ENCODE assay signal across 8 mouse cellular contexts in the genomic region with DNA sequence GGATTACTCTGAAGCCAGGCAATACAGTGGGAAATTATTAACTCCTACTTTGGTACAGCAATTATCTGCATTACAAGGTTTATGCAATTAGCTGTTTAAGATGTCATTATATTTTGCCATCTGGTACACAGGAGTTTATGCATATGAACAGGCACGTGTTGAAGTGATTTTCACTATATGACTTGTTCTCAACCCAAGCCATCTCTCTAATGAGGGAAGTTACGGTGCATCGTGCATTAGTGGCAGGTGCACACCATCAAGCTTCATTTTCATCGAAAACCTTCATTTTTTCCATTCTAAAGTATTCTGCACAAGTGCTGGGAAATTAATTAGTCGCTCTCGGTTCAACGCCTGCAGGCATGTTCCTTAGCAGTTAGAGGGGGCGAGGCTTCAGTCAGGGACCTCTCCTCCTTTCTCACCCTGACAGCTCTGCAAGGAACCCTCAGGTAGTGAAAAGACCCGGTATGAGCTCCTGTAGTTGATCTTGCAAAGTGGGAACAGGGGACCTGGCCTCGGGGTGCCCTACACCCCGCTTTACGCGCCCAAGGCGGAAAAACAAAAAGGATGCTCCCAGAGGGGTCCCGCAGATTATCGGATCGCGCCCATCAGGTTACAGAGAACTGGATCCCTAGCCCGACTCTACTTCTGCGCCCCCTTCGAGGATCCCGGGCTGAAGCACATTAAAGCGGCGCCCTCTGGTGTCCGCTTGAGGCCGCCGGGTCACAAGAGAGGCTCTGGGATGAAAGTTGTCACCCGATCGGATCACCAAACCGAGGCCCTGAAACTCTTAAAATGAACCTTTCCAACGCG. TPM values are rescaled to one million over a fixed set of nuclear protein-coding genes. Genes with fewer than 3 reads are reported as not detected.
DNase-seq lines count a peak whose midpoint lies in the region; ATAC-seq and TF ChIP-seq lines count a peak whose summit lies in the region.

No protein-coding gene starts in this region.

- no peak for DNase-seq in Patski (ENCODE audit: low read depth, low spot score)
- DNase-seq in cerebellum, postnatal 36 days: peak; percentile 80 to 85
- peak; percentile 77 for DNase-seq in gastrocnemius, adult 18-20 months (ENCODE audit: low spot score)
- DNase-seq in left cerebral cortex, adult 11 months (ENCODE audit: low spot score): peak; percentile 39
- DNase-seq in lung, postnatal 36 days: peak; percentile 88
- peak; percentile 68 for DNase-seq in right cerebral cortex, adult 18-20 months
- peak; percentile 77 for DNase-seq in urinary bladder, postnatal 14 days (ENCODE audit: low spot score)

- peak overlapping the region; percentile 23 for H3K9ac ChIP-seq in hindbrain, embryonic 15.5 days

- POLR2A ChIA-PET in Patski (lab: Charles Lee): interaction anchor here (0.6 to 1.1 kb wide), 2 partner anchors 27 to 160 kb away, joined by 3 read pairs; a partner anchor contains a TSS

- H3K4me3 ChIP-seq in hindbrain, embryonic 15.5 days: peak overlapping the region; percentile 36

- H3K27ac ChIP-seq in hindbrain, embryonic 15.5 days (replicated peaks): no peak overlapping the region

- H3K27me3 ChIP-seq in Patski: no peaks in the 10 kb centered on the region
- no peaks in the 10 kb centered on the region for H3K27me3 ChIP-seq in hindbrain, embryonic 15.5 days

- in situ Hi-C loops in Patski (cut with MboI; ENCODE audit: low pct_unique_long_range_greater_than_20kb): loop anchor here (5.0 to 10.0 kb wide), 2 partner anchors 181 to 587 kb away; no protein-coding TSS in a partner anchor

- ATAC-seq in Patski: peak; percentile 78
- ATAC-seq in hindbrain, embryonic 15.5 days (ENCODE audit: low FRiP score, low read depth): peak; percentile 84

- no peaks in the 10 kb centered on the region for H3K9me3 ChIP-seq in hindbrain, embryonic 15.5 days

- TF ChIP-seq CTCF in Patski (IDR thresholded peaks at IDR 0.05): peak; percentile 92

- H3K36me3 ChIP-seq in hindbrain, embryonic 15.5 days: no peaks in the 10 kb centered on the region

- CTCF ChIA-PET in Patski (lab: Charles Lee): interaction anchor here (0.7 to 1.7 kb wide), 7 partner anchors 11 to 708 kb away, joined by 3 to 5 read pairs (median 3); no protein-coding TSS in a partner anchor

- H3K4me1 ChIP-seq in hindbrain, embryonic 15.5 days (replicated peaks): peaks cover 11% of the 10 kb centered on the region

- H3K4me2 ChIP-seq in hindbrain, embryonic 15.5 days: peak overlapping the region; percentile 74

- 4% methylated on average over 32 of the region's 32 CpGs for WGBS in hindbrain, embryonic 15.5 days

RNA-seq across cellular contexts. Expression of a gene that starts 27.0 kb away (rescaled TPM):
- polyA plus RNA-seq in Patski (2021): 40.5 TPM
- total RNA-seq in gastrocnemius, adult 18-20 months (2021): 10 to 100 TPM; 56.3 to 56.9 TPM
- 39.5 and 47.1 TPM in 2 replicates for polyA plus RNA-seq in hindbrain, embryonic 15.5 days (2015; fragmentation: Nextera tagmentation; extraction: Ambion mirVana)

RNA-seq across cellular contexts. Expression of a gene that starts 32.4 kb away (rescaled TPM):
- 0.09 TPM for polyA plus RNA-seq in Patski (2021)
- under 1 TPM in 1 of 2 experiments, not detected in 1; 0.21 TPM for total RNA-seq in gastrocnemius, adult 18-20 months (2021)
- polyA plus RNA-seq in hindbrain, embryonic 15.5 days (2015; fragmentation: Nextera tagmentation; extraction: Ambion mirVana): 20.2 and 23.1 TPM in 2 replicates

Comparison
In these comparisons a context has a peak if more than half of its experiments do, and no peak if none do; other contexts are left out.
1. RNA of a gene that starts 32.4 kb away (polyA plus RNA-seq): 20.2 to 23.1 TPM in hindbrain, embryonic 15.5 days; 0.09 TPM in Patski (single experiment); every median in the first group is over 10 times any median in the second.